Mouse (Mus musculus) adrenal gland, postnatal 14 days (tissue): Measurements from ENCODE around the gene Asic4. TPM values are rescaled to one million over a fixed set of nuclear protein-coding genes. Genes with fewer than 3 reads are reported as not detected.
A peak's percentile ranks its signal among the peaks of the same experiment; 100 is the strongest.

Experiments
- DNase-seq: peaks from one replicate; pipeline ENCODE4 v3.0.0; 2021; ENCODE audit warnings: mixed read lengths
- long read RNA-seq, 2 experiments: library from polyadenylated mRNA; stranded (forward); transcript quantifications; one replicate each; pipeline ENCODE4 v2.0.0; 2021
- total RNA-seq: library from RNA; stranded (reverse); gene quantifications from 2 replicates; pipeline ENCODE4 v1.2.3, GENCODE M21; 2021

The Asic4 gene
- total RNA-seq: 3.8 and 4.2 TPM in 2 replicates
- long read RNA-seq, experiment 1, partial matches to known transcripts: 0 of 2 reads
- long read RNA-seq, experiment 1, other reads (novel, unspliced or antisense): 2 of 2 reads
- long read RNA-seq, experiment 2: 0 reads

DNA sequence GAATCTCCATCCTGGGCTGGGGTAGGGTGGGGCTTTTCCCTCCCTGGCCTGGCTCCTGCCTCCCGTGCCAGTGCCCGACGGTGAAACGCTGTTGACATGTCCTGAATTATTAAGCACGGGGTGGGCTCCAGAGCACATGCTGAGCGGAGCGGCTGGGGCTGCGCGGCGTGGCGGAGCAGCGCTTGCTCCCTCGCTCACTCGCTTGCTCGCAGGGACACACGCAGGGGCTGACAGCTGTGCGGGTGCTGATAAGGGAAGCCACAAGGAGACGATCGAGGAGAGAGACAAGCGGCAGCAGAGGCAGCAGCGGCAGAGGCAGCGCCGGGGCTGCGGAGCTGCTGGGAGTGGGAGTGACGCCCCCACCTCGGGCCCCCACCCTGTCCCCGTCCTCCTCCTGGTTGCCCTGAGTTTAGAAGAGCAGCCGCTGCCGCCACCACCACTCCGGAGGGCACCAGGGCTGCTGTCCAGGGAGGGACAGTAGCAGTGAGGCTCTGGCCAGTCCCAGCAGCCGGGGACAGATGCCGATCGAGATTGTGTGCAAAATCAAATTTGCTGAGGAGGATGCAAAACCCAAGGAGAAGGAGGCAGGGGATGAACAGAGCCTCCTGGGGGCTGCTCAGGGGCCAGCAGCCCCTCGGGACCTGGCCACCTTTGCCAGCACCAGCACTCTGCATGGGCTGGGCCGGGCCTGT, at the start of gene Asic4:
Asic4 (plus strand) TSS at position 123 of the 692 bp plus-strand sequence.
- DNase-seq: no peak

GRCm38 (mm10) chr1:75400493-75401115, 49.6 kb upstream of the Asic4 start:
- no peak for DNase-seq

- DNase-seq: no peak
These were observed 44.7 kb upstream of the Asic4 start for GRCm38 (mm10) chr1:75405547-75405946.

DNA sequence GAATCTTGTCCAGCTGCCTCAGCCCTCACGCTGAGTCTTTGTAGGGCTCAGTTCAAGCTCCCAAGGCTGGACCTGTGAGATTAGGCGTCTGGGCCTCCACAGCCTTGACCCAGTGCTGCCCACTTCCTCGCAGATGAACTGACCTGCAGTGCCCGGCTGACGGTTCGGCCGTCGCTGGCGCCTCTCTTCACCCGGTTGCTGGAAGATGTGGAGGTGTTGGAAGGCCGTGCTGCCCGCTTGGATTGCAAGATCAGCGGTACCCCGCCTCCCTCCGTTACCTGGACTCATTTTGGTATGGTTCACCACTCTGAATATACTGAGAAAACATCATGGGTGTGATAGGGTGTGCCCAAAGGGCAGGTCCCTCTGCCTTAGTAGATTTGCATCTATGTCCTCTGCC, 44.1 kb upstream of the Asic4 start:
- DNase-seq: no peak

- DNase-seq: no peak
These were observed 43.2 kb upstream of the Asic4 start for GRCm38 (mm10) chr1:75407056-75407455.

- no peak for DNase-seq
These were observed 42.0 kb upstream of the Asic4 start for GRCm38 (mm10) chr1:75408210-75408609.

DNA sequence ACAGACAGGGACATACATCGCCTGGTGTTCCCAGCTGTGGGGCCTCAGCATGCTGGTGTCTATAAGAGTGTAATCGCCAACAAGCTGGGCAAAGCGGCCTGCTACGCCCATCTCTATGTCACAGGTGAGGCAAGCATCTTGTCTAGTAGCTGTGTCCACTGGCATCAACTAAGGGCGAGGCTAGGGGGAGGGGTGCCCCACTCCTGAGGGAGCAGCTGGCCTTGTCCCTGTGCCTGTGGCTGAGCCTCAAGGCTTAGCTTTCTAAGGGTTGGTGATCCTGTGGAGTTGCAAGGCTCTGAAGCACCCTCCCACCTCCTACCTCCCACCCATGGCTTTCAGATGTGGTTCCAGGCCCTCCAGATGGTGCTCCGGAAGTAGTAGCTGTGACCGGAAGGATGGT, 40.3 kb upstream of the Asic4 start:
- no peak for DNase-seq

- DNase-seq: no peak
These were observed 38.0 kb upstream of the Asic4 start for GRCm38 (mm10) chr1:75412196-75412595.

GRCm38 (mm10) chr1:75413749-75414148, 36.5 kb upstream of the Asic4 start:
- peak; percentile 38 for DNase-seq

GRCm38 (mm10) chr1:75421794-75422193, 28.4 kb upstream of the Asic4 start:
- peak; percentile 26 for DNase-seq

- DNase-seq: no peak
These were observed 27.9 kb upstream of the Asic4 start for GRCm38 (mm10) chr1:75422216-75422822.

- DNase-seq: peak; percentile 59
These were observed 27.3 kb upstream of the Asic4 start for GRCm38 (mm10) chr1:75422823-75423471.

- DNase-seq: no peak
These were observed 26.4 kb upstream of the Asic4 start for GRCm38 (mm10) chr1:75423780-75424390.

DNA sequence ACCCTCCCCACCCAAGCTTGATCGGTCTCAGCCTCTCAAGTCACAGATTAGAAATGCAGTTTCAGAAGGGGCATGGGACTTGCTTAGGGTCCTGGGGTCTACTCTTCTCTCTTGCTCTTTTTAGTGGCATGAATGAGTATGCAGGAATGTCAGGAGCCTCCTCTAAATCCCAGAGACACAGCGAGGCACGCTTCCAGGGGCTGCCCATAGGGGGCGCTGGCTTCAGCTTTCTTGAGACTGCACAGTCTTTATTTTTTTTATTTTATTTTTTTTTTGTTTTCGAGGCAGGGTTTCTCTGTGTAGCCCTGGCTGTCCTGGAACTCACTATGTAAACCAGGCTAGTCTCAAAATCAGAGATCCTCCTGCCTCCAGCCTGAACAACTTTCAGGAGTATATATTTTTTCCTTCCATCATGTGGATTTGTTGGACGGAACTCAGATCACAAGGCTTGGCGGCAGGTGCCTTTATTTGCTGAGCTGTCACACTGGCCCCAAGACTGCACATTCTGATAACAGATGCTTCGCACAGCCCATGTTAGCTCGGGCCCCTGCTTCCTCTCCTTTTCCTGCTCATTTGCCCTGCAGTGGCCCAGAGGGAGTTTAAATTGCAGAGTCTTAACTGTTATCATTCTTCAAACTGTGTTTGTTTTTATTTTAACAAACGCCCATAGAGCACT, 24.3 kb upstream of the Asic4 start:
- DNase-seq: peak; percentile 65

DNA sequence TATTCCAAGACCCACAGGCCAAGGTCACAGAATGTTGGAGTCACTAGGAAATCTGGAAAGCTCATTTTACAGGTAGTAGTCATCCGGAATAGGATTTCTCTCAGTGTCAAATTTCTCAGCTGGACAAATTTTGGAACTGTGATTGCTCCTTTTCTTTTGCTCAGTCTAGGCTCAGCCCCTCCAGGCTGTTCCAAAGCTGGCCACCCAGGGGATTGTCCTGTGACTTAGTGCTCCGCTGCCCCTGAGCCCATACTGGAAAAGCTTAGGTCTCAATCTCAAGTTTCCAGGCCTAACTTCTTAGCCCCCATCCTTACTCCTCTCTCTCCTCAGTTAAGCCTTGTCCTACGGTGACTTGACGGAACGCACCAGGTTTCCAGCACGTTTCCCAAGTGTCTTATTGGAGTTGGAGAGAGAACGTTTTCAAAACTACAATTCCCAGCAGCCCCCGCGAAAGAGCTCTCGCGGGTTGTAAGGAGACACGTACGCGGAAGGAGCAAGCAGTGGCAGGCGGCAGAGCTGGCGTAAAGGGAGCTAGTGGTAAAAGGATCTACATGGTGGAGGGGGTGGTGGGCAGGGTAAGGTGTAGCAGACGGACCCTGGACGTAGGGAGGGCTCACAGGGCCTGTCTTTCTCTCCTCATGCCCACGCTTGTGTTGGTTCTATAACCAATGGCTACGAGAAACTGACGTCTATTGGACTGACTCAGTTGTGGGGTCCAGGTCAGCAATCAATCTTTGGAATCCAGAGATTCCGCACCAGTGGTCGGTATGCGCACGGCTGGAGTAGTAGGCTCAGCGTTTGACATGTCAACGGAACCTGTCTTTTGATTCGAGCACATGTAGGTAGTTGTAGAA, 14.5 kb upstream of the Asic4 start, which contains the start of gene Gmppa:
Gmppa (plus strand) TSS at position 456 of the 854 bp plus-strand sequence.
- DNase-seq: peak; percentile 89

DNA sequence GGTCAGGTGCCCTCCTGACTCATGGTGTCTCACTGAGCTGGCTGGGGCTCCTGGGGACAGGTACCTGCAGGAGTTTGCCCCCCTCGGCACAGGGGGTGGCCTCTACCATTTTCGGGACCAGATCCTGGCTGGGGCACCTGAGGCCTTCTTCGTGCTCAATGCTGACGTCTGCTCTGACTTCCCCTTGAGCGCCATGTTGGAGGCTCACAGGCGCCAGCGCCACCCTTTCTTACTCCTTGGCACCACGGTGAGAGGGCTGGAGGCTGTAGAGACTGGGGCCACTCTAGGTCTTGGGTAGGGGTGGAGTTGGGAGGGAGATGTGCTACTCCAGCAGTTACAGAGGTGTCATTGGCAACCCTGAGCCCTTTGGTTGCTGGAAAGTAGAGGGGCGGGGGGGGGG, 11.5 kb upstream of the Asic4 start:
- no peak for DNase-seq

GRCm38 (mm10) chr1:75440661-75441060, 9.6 kb upstream of the Asic4 start:
- no peak for DNase-seq

DNA sequence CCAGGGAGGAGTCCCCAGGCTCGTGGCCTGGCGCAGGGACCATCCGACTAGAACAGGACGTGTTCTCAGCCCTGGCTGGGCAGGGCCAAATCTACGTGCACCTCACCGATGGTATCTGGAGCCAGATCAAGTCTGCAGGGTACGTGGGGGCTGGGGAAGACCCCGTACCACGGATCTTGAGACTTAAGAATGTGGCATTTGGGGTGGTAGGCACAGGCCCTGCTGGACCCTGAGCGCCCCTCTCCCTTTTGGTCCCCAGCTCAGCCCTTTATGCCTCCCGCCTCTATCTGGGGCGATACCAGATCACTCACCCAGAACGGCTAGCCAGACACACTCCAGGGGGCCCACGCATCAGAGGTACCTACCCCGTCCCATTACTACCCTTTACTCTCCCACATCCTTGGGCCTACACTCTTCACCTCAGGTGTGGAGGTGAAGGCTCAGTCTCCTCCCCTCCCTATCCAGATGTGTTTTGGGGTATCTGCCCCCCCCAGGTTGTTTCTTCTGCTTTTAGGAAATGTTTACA, 8.7 kb upstream of the Asic4 start:
- no peak for DNase-seq

DNA sequence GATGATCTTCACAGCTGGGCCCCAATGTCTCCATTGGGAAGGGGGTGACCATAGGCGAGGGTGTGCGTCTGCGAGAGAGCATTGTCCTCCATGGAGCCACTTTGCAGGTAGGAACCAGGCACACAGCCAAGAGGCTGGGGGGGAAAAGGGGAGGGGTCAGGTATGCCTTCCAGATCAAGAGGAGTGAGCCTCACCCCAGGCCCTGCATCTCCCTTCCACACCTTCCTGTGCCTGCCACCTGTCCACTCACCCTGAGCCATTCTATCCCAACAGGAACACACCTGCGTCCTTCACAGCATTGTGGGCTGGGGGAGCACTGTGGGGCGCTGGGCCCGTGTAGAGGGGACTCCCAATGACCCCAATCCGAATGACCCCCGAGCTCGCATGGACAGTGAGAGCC, 8.1 kb upstream of the Asic4 start:
- no peak for DNase-seq

GRCm38 (mm10) chr1:75442811-75443210, 7.4 kb upstream of the Asic4 start:
- no peak for DNase-seq
